Mouse (Mus musculus): ENCODE measurements around the gene 0610012G03Rik. TPM values are rescaled to one million over a fixed set of nuclear protein-coding genes. Genes with fewer than 3 reads are reported as not detected.

Gene 0610012G03Rik
- polyA plus RNA-seq (2012; rRNA removed): 37.6 and 68.9 TPM in 2 replicates

- no peaks in the 10 kb centered on the region for H3K27me3 ChIP-seq (ENCODE audit: control insufficient read depth, insufficient read depth, low read length)
Observed at GRCm38 (mm10) chr16:31948345-31948774, at the start of gene 0610012G03Rik, which contains the start of gene Ncbp2. TSS of gene 0610012G03Rik (minus strand) at chr16:31948494. TSS of gene Ncbp2 (plus strand) at chr16:31948513.

DNA sequence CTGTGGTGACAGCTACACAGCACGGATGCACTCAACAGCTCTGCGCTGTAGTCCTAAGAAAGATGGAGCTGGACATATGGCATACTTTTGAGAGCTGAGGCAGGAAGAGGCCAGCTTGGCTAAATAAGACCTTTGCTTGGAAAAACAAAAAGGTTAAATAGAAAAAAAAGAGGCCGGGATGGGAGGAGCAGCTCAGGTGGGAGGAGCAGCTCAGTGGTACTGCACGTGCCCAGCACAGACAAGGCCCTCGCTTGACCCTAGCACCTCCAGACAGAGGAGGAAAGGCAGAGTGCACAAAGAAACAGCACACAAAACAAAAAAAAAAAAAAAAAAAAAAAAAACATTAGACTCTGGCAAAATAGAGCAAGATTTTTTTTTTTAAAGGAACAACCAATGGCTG is 48.1 kb upstream of the 0610012G03Rik start:
- H3K36me3 ChIP-seq (ENCODE audit: control insufficient read depth, insufficient read depth, low read length): peaks cover 1% of the 10 kb centered on the region; the same call in 1 of the 2 replicates
- H3K4me1 ChIP-seq (ENCODE audit: control insufficient read depth, insufficient read depth, insufficient read length): no peaks in the 10 kb centered on the region
- no peak for DNase-seq (ENCODE audit: low read depth in 1 of 2, low spot score in 2 of 2)
- 91% methylated on average over 5 of the region's 5 CpGs for WGBS
- no peak for TF ChIP-seq CTCF (IDR thresholded peaks at IDR 0.05; ENCODE audit: extremely low read depth, insufficient read depth, insufficient read length, insufficient replicate concordance)
- no peak for TF ChIP-seq POLR2A (IDR thresholded peaks at IDR 0.05; ENCODE audit: low read depth, low read length)
- no peak overlapping the region for H3K27ac ChIP-seq (ENCODE audit: insufficient read depth, low read length)
- H3K4me3 ChIP-seq (ENCODE audit: extremely low read depth, insufficient read depth, insufficient read length): no peak overlapping the region
- no peaks in the 10 kb centered on the region for H3K27me3 ChIP-seq (ENCODE audit: control insufficient read depth, insufficient read depth, low read length)

More at GRCm38 (mm10) chr16:31948345-31948774, at the start of gene 0610012G03Rik, which contains the start of gene Ncbp2:
- DNase-seq (ENCODE audit: low read depth in 1 of 2, low spot score in 2 of 2): peak; percentile 84 to 95
- peaks cover 7% of the 10 kb centered on the region; the same call in 1 of the 2 replicates for H3K4me1 ChIP-seq (ENCODE audit: control insufficient read depth, insufficient read depth, insufficient read length)
- H3K4me3 ChIP-seq (ENCODE audit: extremely low read depth, insufficient read depth, insufficient read length): peak within 1 kb of the TSS; percentile 95
- peak within 1 kb of the TSS; percentile 73 for H3K27ac ChIP-seq (ENCODE audit: insufficient read depth, low read length)
- under 1% methylated on average over 55 of the region's 55 CpGs for WGBS
- H3K36me3 ChIP-seq (ENCODE audit: control insufficient read depth, insufficient read depth, low read length): no peaks in the 10 kb centered on the region
- TF ChIP-seq CTCF (IDR thresholded peaks at IDR 0.05; ENCODE audit: extremely low read depth, insufficient read depth, insufficient read length, insufficient replicate concordance) (no peak), POLR2A (IDR thresholded peaks at IDR 0.05; ENCODE audit: low read depth, low read length) (no peak; the same call in none of the 2 replicates)

DNA sequence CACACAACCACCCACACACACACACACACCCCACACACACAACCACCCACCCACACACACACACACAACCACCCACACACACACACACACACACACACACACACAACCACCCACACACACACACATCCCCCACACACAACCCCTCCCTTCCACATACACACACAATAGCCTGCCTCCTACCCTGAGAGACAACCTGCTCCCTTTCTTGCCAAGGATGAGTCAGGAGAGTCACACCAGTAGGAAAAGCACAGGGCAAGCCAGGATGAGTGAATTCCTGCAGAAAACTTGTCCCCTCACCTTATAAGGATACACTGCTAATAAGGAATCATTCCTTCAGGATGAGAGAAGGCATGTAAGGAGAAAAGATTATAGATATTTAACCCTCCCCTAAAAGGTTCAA is 45.7 kb upstream of the 0610012G03Rik start:
- DNase-seq (ENCODE audit: low read depth in 1 of 2, low spot score in 2 of 2): no peak
- H3K27me3 ChIP-seq (ENCODE audit: control insufficient read depth, insufficient read depth, low read length): no peaks in the 10 kb centered on the region

DNA sequence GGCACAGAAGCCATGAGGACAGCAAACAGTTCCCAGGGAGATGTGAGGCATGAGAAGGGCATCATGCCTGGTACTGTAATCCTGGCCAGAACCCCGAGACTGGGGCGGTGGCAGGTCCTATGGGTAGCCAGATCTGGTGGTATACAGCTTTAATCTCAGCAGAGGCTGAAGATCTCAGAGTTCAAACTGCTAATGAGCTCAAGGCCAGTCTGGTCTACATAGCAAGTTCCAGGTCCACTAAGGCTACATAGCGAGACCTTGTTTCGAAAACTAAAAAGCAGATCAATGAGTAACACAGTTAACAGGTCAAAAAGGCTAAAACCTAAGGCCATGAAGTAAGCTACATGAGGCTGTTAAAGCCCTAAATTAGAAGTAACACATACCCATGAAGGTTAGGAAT is 44.9 kb upstream of the 0610012G03Rik start:
- Histone ChIP-seq H3K4me1 (ENCODE audit: control insufficient read depth, insufficient read depth, insufficient read length) (no peaks in the 10 kb centered on the region), H3K27ac (ENCODE audit: insufficient read depth, low read length) (no peak overlapping the region), H3K36me3 (ENCODE audit: control insufficient read depth, insufficient read depth, low read length) (peaks cover 11% of the 10 kb centered on the region), H3K27me3 (ENCODE audit: control insufficient read depth, insufficient read depth, low read length) (no peaks in the 10 kb centered on the region), H3K4me3 (ENCODE audit: extremely low read depth, insufficient read depth, insufficient read length) (no peak overlapping the region)
- no peak for DNase-seq (ENCODE audit: low read depth in 1 of 2, low spot score in 2 of 2)
- 93% methylated on average over 4 of the region's 4 CpGs for WGBS
- TF ChIP-seq CTCF (IDR thresholded peaks at IDR 0.05; ENCODE audit: extremely low read depth, insufficient read depth, insufficient read length, insufficient replicate concordance): no peak
- no peak for TF ChIP-seq POLR2A (IDR thresholded peaks at IDR 0.05; ENCODE audit: low read depth, low read length)

More for the DNA sequence above, 45.7 kb upstream of the 0610012G03Rik start:
- Histone ChIP-seq H3K4me1 (ENCODE audit: control insufficient read depth, insufficient read depth, insufficient read length) (no peaks in the 10 kb centered on the region), H3K36me3 (ENCODE audit: control insufficient read depth, insufficient read depth, low read length) (peaks cover 7% of the 10 kb centered on the region), H3K4me3 (ENCODE audit: extremely low read depth, insufficient read depth, insufficient read length) (no peak overlapping the region), H3K27ac (ENCODE audit: insufficient read depth, low read length) (no peak overlapping the region)
- TF ChIP-seq CTCF (IDR thresholded peaks at IDR 0.05; ENCODE audit: extremely low read depth, insufficient read depth, insufficient read length, insufficient replicate concordance) (no peak), POLR2A (IDR thresholded peaks at IDR 0.05; ENCODE audit: low read depth, low read length) (no peak)

- Histone ChIP-seq H3K27ac (ENCODE audit: insufficient read depth, low read length) (no peak overlapping the region), H3K36me3 (ENCODE audit: control insufficient read depth, insufficient read depth, low read length) (peaks cover 12% of the 10 kb centered on the region), H3K27me3 (ENCODE audit: control insufficient read depth, insufficient read depth, low read length) (no peaks in the 10 kb centered on the region), H3K4me3 (ENCODE audit: extremely low read depth, insufficient read depth, insufficient read length) (no peak overlapping the region), H3K4me1 (ENCODE audit: control insufficient read depth, insufficient read depth, insufficient read length) (no peaks in the 10 kb centered on the region)
- WGBS: 83% methylated on average over 1 of the region's 1 CpGs
- no peak for DNase-seq (ENCODE audit: low read depth in 1 of 2, low spot score in 2 of 2)
- TF ChIP-seq POLR2A (IDR thresholded peaks at IDR 0.05; ENCODE audit: low read depth, low read length): no peak
- TF ChIP-seq CTCF (IDR thresholded peaks at IDR 0.05; ENCODE audit: extremely low read depth, insufficient read depth, insufficient read length, insufficient replicate concordance): no peak
Observed at GRCm38 (mm10) chr16:31992039-31992438, 43.7 kb upstream of the 0610012G03Rik start.

DNA sequence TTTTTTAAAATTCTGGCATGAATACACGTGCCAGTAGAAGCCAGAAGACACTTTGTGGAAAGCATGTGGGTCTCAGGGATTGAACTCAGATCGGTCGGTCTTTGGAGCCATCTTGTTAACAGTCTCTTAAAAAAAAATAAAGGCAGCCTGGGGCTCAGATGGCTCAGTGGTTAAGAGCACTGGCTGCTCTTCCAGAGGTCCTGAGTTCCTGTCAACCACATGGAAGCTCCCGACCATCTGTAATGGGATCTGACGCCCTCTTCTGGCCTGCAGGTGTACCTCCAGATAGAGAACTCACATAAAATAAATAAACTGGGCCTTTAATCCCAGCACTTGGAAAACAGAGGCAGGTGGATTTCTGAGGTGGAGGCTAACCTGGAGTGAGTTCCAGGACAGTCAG is 32.7 kb upstream of the 0610012G03Rik start:
- Histone ChIP-seq H3K27me3 (ENCODE audit: control insufficient read depth, insufficient read depth, low read length) (no peaks in the 10 kb centered on the region), H3K4me3 (ENCODE audit: extremely low read depth, insufficient read depth, insufficient read length) (no peak overlapping the region), H3K36me3 (ENCODE audit: control insufficient read depth, insufficient read depth, low read length) (peaks cover 20% of the 10 kb centered on the region), H3K4me1 (ENCODE audit: control insufficient read depth, insufficient read depth, insufficient read length) (no peaks in the 10 kb centered on the region), H3K27ac (ENCODE audit: insufficient read depth, low read length) (no peak overlapping the region)
- TF ChIP-seq POLR2A (IDR thresholded peaks at IDR 0.05; ENCODE audit: low read depth, low read length): no peak
- TF ChIP-seq CTCF (IDR thresholded peaks at IDR 0.05; ENCODE audit: extremely low read depth, insufficient read depth, insufficient read length, insufficient replicate concordance): no peak
- DNase-seq (ENCODE audit: low read depth in 1 of 2, low spot score in 2 of 2): no peak
- WGBS: 92% methylated on average over 5 of the region's 5 CpGs

DNA sequence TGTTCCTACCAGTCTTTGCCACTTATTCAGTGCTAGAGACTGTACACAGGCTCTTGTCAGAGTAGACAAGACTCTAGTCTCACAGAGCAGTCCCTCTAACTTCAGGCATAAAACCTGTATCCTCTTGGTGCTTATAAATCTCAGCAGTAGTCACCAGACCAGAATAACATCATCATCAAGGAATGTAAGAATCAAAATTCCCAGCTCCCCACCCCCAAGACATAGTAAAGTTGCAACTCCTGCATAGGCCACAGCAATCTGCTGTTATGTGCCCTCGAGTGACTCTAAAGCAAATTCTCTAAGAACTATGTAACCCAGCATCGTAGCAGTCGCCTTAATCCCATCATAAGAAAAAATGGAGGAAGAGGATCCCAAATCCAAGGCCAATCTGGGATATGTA is 31.2 kb upstream of the 0610012G03Rik start:
- no peak for DNase-seq (ENCODE audit: low read depth in 1 of 2, low spot score in 2 of 2)
- Histone ChIP-seq H3K36me3 (ENCODE audit: control insufficient read depth, insufficient read depth, low read length) (peaks cover 20% of the 10 kb centered on the region), H3K27ac (ENCODE audit: insufficient read depth, low read length) (no peak overlapping the region), H3K4me3 (ENCODE audit: extremely low read depth, insufficient read depth, insufficient read length) (no peak overlapping the region), H3K4me1 (ENCODE audit: control insufficient read depth, insufficient read depth, insufficient read length) (no peaks in the 10 kb centered on the region), H3K27me3 (ENCODE audit: control insufficient read depth, insufficient read depth, low read length) (no peaks in the 10 kb centered on the region)
- no peak for TF ChIP-seq POLR2A (IDR thresholded peaks at IDR 0.05; ENCODE audit: low read depth, low read length)
- TF ChIP-seq CTCF (IDR thresholded peaks at IDR 0.05; ENCODE audit: extremely low read depth, insufficient read depth, insufficient read length, insufficient replicate concordance): no peak
- 89% methylated on average over 3 of the region's 3 CpGs for whole genome bisulfite sequencing
